Mouse (Mus musculus): Measurements from ENCODE around the gene Nrxn1. TPM values are rescaled to one million over a fixed set of nuclear protein-coding genes. Genes with fewer than 3 reads are reported as not detected.

Nrxn1 gene
- total RNA-seq, 2 experiments from 2014 or later = 718 to 743 TPM

Small RNAs within 50 kb of the gene (microRNA-seq; reads per million reads assigned to microRNA genes)
- gene Gm24510 = not detected
- gene Gm27475 = not detected
- gene Gm47307 = not detected

All from left cerebral cortex, postnatal 10 days (tissue).